Mouse (Mus musculus) forebrain, embryonic 15.5 days (tissue): Measurements from ENCODE around the gene Eprs. TPM values are rescaled to one million over a fixed set of nuclear protein-coding genes. Genes with fewer than 3 reads are reported as not detected.

Experiments used
- ATAC-seq: fragments of 200-750 bp; cut with Nextera tagmentation; replicated peaks from 2 replicates; pipeline ENCODE4 v1.8.0; 2017; ENCODE audit warnings: mild to moderate bottlenecking, moderate TSS enrichment, moderate library complexity
- H3K27ac ChIP-seq: fragments of 300-500 bp; sonication (generic); replicated peaks from 2 replicates; pipeline ENCODE4 v1.5.1; 2015; ENCODE audit warnings: mild to moderate bottlenecking, inconsistent platforms
- H3K27me3 ChIP-seq: fragments of 300-500 bp; sonication (generic); 2 replicates; pipeline ENCODE4 v1.6.1; 2015; ENCODE audit warnings: inconsistent platforms
- H3K36me3 ChIP-seq: fragments of 300-500 bp; sonication (generic); 2 replicates; pipeline ENCODE4 v1.6.1; 2015; ENCODE audit warnings: mild to moderate bottlenecking, inconsistent platforms
- H3K4me1 ChIP-seq: fragments of 300-500 bp; sonication (generic); 2 replicates; pipeline ENCODE4 v1.6.1; 2015; ENCODE audit warnings: inconsistent platforms
- H3K4me2 ChIP-seq: fragments of 300-500 bp; sonication (generic); replicated peaks from 2 replicates; pipeline ENCODE4 v1.6.1; 2015; ENCODE audit warnings: mild to moderate bottlenecking, inconsistent platforms
- H3K4me3 ChIP-seq: fragments of 300-500 bp; sonication (generic); 2 replicates; pipeline ENCODE4 v1.5.1; 2015; ENCODE audit warnings: mild to moderate bottlenecking, inconsistent platforms
- H3K9ac ChIP-seq: fragments of 300-500 bp; sonication (generic); replicated peaks from 2 replicates; pipeline ENCODE4 v1.6.1; 2015; ENCODE audit warnings: mild to moderate bottlenecking, inconsistent platforms
- H3K9me3 ChIP-seq: fragments of 300-500 bp; sonication (generic); 2 replicates; pipeline ENCODE4 v1.6.1; 2016; ENCODE audit warnings: inconsistent platforms
- WGBS: fragments of 180-500 bp; shearing (Covaris S2); methylation state at CpG from one replicate; pipeline ENCODE4 v1.1.7; 2015; ENCODE audit warnings: mixed read lengths; 5-methylcytosine and 5-hydroxymethylcytosine counted together
- polyA plus RNA-seq: library from polyadenylated mRNA; unstranded; fragments of >200 nt; fragmentation: Nextera tagmentation; extraction: Ambion mirVana; gene quantifications from 2 replicates; pipeline ENCODE4 v1.2.1, GENCODE M21; 2015

Eprs gene
- polyA plus RNA-seq, 1 experiment from 2014 or later, result 150 TPM

DNA sequence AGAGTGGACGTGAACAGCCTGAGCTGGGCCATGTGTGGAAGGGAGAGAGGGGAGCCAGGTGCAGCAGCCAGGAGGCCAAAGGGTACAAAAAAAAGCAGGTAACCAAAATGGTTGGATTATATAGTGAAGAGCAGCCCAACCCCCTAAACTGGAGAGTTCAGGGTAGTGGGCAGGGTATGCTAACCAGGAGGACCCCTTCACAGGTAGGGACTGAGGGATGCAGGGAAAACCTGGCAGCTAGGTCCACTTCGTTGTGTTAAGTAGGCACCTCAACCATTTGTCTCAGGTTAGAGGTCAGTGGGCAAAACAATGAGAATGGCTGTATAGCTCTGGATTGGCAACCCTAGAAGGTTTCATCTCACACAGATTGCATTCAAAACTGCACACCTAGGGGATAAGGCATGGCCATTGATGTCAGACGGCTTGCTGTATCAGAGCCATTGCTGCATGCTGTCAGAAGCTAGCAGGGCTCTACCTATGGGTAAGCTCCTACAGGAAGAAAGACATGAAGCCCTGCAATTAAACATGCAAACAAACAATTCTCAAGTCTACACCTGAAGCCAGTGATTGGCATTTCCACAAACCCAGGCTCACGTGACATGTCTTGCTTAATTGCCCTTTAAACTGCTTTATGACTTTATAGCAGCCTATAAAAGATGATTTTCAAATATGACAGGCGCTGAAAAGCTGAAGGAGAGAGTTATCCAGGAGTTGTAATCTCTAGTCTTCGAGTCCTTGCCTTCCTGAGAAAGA is 68.6 kb downstream of the Eprs start:
- Histone ChIP-seq H3K27ac (no peak overlapping the region), H3K36me3 (peaks cover 12% of the 10 kb centered on the region), H3K4me2 (no peak overlapping the region), H3K4me3 (no peak overlapping the region), H3K9ac (no peak overlapping the region), H3K4me1 (peaks cover 2% of the 10 kb centered on the region; the same call in 1 of the 2 replicates), H3K27me3 (no peaks in the 10 kb centered on the region), H3K9me3 (no peaks in the 10 kb centered on the region)
- no peak for ATAC-seq
- 81% methylated on average over 6 of the region's 6 CpGs for WGBS

DNA sequence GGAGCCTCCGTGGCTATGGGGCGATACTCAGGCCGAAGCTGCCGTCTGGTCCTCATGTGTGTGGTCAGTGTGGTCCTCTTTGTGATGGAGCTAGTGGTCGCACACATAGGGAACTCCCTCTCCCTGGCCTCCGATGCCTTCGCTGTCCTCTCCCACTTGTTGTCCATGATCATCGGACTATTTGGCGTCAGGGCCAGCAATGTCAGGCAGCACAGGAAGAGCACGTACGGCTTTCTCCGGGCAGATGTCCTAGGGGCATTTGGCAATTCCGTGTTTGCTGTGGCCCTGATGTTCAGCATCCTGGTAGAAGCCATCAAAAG is 69.1 kb downstream of the Eprs start:
- WGBS, result 85% methylated on average over 13 of the region's 13 CpGs
- Histone ChIP-seq H3K4me2 (no peak overlapping the region), H3K9ac (no peak overlapping the region), H3K9me3 (no peaks in the 10 kb centered on the region), H3K4me3 (no peak overlapping the region), H3K4me1 (peaks cover 7% of the 10 kb centered on the region), H3K36me3 (peaks cover 12% of the 10 kb centered on the region), H3K27ac (no peak overlapping the region), H3K27me3 (no peaks in the 10 kb centered on the region)
- ATAC-seq, result no peak

DNA sequence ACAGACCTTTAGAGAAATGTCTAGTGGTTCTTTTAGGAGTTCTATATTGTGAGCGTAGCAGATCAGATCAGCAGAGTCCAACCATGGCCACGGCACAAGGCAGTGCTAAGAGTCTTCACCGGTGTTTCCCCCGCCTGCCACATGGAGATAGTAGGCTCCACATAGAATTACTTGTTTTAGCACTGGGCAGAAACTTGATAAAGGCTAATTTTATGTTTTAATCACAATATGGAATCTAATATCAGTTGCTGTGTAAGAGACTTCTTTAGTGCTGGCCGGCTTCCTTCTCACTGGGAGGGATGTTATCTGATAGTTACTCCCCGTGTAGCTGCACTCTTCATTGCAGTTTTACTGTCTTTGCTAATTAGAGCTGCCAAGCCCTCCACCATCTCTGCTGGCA is 70.3 kb downstream of the Eprs start:
- Histone ChIP-seq H3K9me3 (no peaks in the 10 kb centered on the region), H3K27ac (no peak overlapping the region), H3K4me2 (no peak overlapping the region), H3K4me1 (peaks cover 17% of the 10 kb centered on the region), H3K36me3 (peaks cover 5% of the 10 kb centered on the region), H3K27me3 (no peaks in the 10 kb centered on the region), H3K9ac (no peak overlapping the region), H3K4me3 (no peak overlapping the region)
- no peak for ATAC-seq
- 82% methylated on average over 6 of the region's 6 CpGs for WGBS

DNA sequence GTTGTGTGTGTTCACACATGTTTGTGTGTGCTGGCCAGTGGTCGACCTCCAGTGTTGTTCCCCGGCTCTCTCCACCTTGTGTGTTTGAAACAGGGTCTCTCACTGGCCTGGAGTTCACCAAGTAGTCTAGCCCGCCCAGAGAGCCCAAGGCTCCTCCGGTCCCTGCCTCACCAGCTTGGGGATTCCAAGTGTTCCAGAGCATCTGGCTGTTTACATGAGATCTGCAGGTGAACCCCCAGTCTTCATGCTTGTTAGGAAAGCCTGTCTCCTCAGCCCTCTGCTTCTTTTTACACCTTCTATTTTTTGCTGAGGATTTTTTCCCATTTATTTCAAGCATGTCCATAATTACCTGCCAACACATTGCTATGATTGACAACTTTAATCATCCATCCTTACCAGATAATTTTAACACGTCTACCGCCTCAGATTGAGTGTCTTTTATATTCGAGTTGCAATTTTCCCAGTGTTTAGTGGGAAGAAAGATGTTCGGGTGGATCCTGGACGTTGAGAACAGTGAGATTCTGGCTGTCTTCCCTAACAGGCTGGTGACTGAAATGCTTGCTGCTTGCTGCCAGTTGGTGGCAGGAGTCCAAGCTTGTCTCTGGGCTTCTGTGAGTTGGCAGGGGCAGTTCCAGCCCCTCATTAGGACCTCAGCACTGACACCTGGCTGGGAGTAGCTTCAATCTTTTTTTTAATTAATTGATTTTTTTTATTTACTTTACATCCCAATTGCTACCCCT is 76.2 kb downstream of the Eprs start:
- no peak overlapping the region for H3K4me3 ChIP-seq

DNA sequence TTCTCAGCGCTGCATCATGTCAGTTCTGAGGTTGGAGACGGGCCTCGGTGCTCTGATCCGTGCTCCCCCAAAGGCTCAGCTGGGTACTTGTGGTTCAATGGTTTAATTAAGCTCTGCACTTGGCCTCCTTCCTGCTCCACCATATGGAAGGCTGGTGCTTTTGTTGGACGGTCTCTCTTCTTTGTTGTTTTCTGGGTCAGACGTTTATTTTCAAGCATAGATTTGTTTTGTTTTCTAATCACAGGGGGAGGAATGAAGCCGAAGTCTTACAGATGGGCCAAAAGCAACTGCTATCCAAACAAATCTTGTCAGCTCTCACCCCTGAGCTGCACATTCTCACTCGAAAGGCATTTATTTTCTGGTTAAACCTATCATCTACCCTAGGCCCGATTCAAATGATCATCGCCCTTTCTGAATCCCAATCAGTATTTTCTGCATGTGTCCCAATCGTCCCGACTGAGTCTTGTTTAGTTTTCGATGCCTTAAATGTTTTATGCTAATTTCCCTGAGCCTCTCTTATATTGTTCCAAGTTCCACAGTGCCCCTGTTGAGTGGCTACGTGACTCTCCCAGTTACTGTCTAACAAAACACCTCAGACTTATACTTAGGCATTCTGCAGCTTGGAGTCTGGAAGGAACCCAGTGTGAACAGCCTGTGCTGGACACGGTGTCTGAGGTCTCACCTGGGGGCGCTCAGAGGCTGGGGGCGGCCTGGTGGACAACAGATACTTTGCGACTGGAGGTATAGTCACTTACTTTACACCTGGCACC is 79.0 kb downstream of the Eprs start:
- no peak overlapping the region; the same call in 1 of the 2 replicates for H3K4me3 ChIP-seq
- H3K4me2 ChIP-seq, result peak overlapping the region; percentile 26
- peak; percentile 82 for ATAC-seq
- H3K27ac ChIP-seq, result peak overlapping the region; percentile 89
- no peak overlapping the region for H3K9ac ChIP-seq
- H3K9me3 ChIP-seq, result no peaks in the 10 kb centered on the region
- peaks cover 55% of the 10 kb centered on the region for H3K4me1 ChIP-seq
- H3K36me3 ChIP-seq, result no peaks in the 10 kb centered on the region
- 25% methylated on average over 18 of the region's 18 CpGs for WGBS
- no peaks in the 10 kb centered on the region for H3K27me3 ChIP-seq

More for the DNA sequence above, 76.2 kb downstream of the Eprs start:
- H3K27me3 ChIP-seq, result no peaks in the 10 kb centered on the region
- H3K4me1 ChIP-seq, result peaks cover 62% of the 10 kb centered on the region
- H3K4me2 ChIP-seq, result no peak overlapping the region
- H3K9ac ChIP-seq, result no peak overlapping the region
- no peaks in the 10 kb centered on the region for H3K9me3 ChIP-seq
- H3K36me3 ChIP-seq, result no peaks in the 10 kb centered on the region
- ATAC-seq, result peak; percentile 79
- H3K27ac ChIP-seq, result peak overlapping the region; percentile 89
- WGBS, result 27% methylated on average over 9 of the region's 9 CpGs

DNA sequence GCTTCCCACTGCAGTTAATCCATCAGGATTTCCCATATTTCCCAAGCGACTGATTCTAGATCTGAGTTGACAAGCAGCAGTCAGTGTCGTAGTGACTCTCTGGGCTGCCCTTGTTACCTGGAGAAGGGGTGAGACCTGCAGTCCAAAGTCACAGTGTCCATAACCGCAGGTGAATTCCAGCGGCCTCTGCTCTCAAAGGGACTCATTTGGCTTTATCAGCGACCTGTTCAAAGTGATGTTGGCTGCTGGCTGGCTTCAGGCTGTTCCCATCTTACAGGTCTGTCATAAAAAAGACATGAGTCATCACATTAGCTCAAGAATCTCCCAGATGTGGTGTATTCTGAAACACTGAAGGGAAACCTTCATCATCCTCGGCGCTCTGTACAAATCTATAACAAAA is 86.1 kb downstream of the Eprs start:
- Histone ChIP-seq H3K36me3 (no peaks in the 10 kb centered on the region), H3K9me3 (no peaks in the 10 kb centered on the region), H3K27ac (no peak overlapping the region), H3K27me3 (no peaks in the 10 kb centered on the region), H3K4me2 (no peak overlapping the region), H3K4me3 (no peak overlapping the region), H3K4me1 (no peaks in the 10 kb centered on the region), H3K9ac (no peak overlapping the region)
- ATAC-seq, result no peak
- 90% methylated on average over 7 of the region's 7 CpGs for WGBS

DNA sequence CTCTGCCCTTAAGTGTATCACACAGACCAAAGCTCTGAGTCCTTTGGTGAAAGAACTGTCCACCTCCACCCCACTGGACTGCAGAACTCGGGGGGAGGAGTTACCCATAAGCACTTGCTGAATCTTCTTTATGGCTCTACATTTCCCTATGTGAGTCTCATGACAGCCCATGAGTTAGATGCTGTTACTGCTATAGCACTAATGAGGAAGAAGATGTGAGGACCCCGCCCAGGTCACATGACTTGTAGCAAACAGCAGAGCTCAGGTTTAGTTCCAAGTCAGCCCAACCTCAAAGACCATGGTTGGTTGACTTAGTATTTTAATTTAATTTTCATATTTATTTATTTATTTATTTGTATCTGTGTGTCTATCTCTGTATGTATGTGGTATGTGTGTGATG is 86.9 kb downstream of the Eprs start:
- no peak for ATAC-seq
- Histone ChIP-seq H3K27me3 (no peaks in the 10 kb centered on the region), H3K36me3 (no peaks in the 10 kb centered on the region), H3K9me3 (no peaks in the 10 kb centered on the region), H3K9ac (no peak overlapping the region), H3K27ac (no peak overlapping the region), H3K4me3 (no peak overlapping the region), H3K4me1 (no peaks in the 10 kb centered on the region), H3K4me2 (no peak overlapping the region)
- 79% methylated on average over 2 of the region's 2 CpGs for WGBS

DNA sequence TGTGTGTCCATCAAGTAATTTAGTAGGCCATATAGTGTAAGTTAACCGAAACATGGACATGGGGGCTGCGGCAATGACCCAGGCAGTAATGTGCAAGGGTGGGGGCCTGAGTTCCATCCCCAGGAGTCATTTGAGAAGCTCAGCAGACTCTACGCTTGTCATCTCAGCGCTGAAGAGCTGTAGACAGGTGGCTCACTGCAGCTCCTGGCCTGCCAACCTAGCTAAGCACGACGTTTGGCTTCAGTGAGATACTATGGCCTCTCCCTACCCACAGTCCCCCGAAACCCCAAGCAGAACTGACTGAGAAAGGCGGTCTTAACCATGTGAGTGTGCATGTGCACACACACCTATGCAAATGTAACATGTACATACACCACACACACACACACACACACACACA is 88.2 kb downstream of the Eprs start:
- Histone ChIP-seq H3K4me2 (no peak overlapping the region), H3K36me3 (no peaks in the 10 kb centered on the region), H3K9ac (no peak overlapping the region), H3K27ac (no peak overlapping the region), H3K9me3 (no peaks in the 10 kb centered on the region), H3K4me1 (peaks cover 6% of the 10 kb centered on the region; the same call in 1 of the 2 replicates), H3K27me3 (no peaks in the 10 kb centered on the region), H3K4me3 (no peak overlapping the region)
- WGBS, result 77% methylated on average over 8 of the region's 8 CpGs
- no peak for ATAC-seq

DNA sequence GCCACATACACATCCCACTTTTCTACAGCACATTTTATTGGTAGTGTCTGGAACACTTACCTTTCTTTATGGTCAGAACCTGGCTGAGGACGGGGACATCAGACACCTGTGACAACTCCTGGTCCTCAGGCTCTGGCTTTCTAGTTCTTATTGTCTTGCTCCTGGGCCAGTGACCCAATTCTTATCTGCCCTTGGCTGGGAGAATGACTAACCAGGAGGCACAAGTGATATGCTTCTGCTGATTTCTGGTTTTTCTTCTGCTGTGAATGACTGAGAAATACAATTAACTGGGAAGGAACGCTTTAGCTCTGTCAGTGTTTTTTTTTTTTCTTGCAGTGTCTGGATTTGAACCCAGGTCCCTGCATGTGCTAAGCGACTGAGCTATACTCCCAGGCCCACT is 88.7 kb downstream of the Eprs start:
- Histone ChIP-seq H3K4me3 (no peak overlapping the region), H3K27ac (no peak overlapping the region), H3K9me3 (no peaks in the 10 kb centered on the region), H3K36me3 (no peaks in the 10 kb centered on the region), H3K9ac (no peak overlapping the region), H3K4me1 (peaks cover 10% of the 10 kb centered on the region), H3K4me2 (no peak overlapping the region), H3K27me3 (no peaks in the 10 kb centered on the region)
- ATAC-seq, result no peak
- WGBS, result 96% methylated on average over 3 of the region's 3 CpGs

DNA sequence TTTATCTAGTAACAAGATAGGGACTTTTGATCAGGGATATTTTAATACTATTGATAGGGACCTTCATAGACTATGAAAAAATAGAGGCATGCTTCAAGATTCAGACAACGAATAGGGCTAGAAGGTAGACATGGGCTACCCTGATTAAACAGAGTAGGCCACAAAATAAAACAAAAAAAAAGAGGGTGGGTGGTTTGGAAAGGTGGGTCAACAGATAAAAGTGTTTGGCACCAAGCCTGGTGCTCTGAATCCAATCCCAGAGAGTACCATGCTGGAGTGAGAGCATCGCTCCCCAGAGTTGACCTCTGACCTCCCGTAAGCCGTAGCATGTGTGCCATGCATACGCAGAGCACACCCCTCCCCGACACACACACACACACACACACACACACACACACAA is 89.6 kb downstream of the Eprs start:
- no peak overlapping the region for H3K9ac ChIP-seq
- H3K4me2 ChIP-seq, result no peak overlapping the region
- H3K36me3 ChIP-seq, result no peaks in the 10 kb centered on the region
- peaks cover 20% of the 10 kb centered on the region for H3K4me1 ChIP-seq
- H3K27ac ChIP-seq, result no peak overlapping the region
- no peak for ATAC-seq
- 84% methylated on average over 6 of the region's 6 CpGs for WGBS
- no peaks in the 10 kb centered on the region for H3K9me3 ChIP-seq
- H3K4me3 ChIP-seq, result no peak overlapping the region
- H3K27me3 ChIP-seq, result no peaks in the 10 kb centered on the region

DNA sequence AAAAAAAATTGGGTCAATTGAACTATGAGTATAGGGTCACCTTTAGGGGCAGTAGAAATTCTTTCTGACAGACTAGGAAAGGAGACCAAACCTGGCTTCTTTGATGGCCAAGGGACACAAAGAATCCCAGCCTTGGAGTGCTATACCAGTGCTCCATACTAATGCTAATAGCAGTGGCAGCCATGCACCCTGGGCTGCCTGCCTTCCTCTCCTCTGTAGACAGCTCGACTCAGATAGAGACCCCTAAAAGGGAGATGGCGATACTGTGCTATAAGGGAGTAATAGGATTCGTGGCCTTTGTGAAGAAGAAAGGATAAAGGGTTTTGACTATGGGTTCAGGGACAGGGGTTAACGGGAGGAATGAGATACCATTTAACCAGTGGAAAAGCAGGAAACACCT is 91.3 kb downstream of the Eprs start:
- peak overlapping the region; percentile 78; the same call in 1 of the 2 replicates for H3K27ac ChIP-seq
- H3K36me3 ChIP-seq, result no peaks in the 10 kb centered on the region
- 45% methylated on average over 4 of the region's 4 CpGs for WGBS
- peak overlapping the region; percentile 87 for H3K9ac ChIP-seq
- peak overlapping the region; percentile 86 for H3K4me3 ChIP-seq
- H3K4me1 ChIP-seq, result peaks cover 22% of the 10 kb centered on the region
- peak overlapping the region; percentile 91 for H3K4me2 ChIP-seq
- ATAC-seq, result peak; percentile 34; the same call in 1 of the 2 replicates
- no peaks in the 10 kb centered on the region for H3K9me3 ChIP-seq
- no peaks in the 10 kb centered on the region for H3K27me3 ChIP-seq

DNA sequence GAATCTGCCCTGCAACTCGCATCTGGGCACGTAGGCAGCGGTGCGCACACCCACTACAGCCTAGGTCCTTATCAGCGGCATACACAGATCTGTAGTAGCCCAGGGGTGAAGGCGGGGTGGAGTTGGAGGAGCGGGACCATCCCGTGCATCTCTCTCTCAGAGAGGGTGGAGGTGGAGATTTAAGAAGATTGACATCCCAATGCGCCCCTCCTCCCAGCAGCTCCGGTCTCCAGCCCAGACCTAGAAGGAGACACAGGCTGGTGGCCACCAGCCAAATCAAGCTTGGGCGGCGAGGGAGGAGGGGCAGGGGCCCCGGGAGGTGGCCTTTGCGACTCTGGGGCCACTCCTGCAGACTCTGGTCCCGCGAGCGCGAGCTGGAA is 91.7 kb downstream of the Eprs start, which contains the start of gene Slc30a10:
Gene Slc30a10, plus strand, starts transcription at position 274 of the 380 bp plus-strand sequence.
- peaks cover 22% of the 10 kb centered on the region for H3K4me1 ChIP-seq
- 2% methylated on average over 18 of the region's 18 CpGs for WGBS
- peak within 1 kb of the TSS; percentile 87 for H3K9ac ChIP-seq
- H3K27ac ChIP-seq, result peak within 1 kb of the TSS; percentile 78
- H3K4me2 ChIP-seq, result peak within 1 kb of the TSS; percentile 91
- ATAC-seq, result peak; percentile 86
- peak within 1 kb of the TSS; percentile 86 for H3K4me3 ChIP-seq
- no peaks in the 10 kb centered on the region for H3K36me3 ChIP-seq
- no peaks in the 10 kb centered on the region for H3K27me3 ChIP-seq
- no peaks in the 10 kb centered on the region for H3K9me3 ChIP-seq
